Mouse (Mus musculus) neural tube, embryonic 13.5 days (tissue): ENCODE measurements at regions not wholly inside any gene's neighbourhood (a gene's known extent, or its start where the extent isn't known, plus 50 kb on each side); places are given as distances from the start of the nearest gene placed in this dataset.

Source experiments
- ATAC-seq: fragments of 200-750 bp; cut with Nextera tagmentation; 2 replicates; pipeline ENCODE4 v1.8.0; 2017; ENCODE audit warnings: low read depth, mild to moderate bottlenecking, moderate TSS enrichment, moderate library complexity
- H3K27ac ChIP-seq: fragments of 300-500 bp; sonication (generic); replicated peaks from 2 replicates; pipeline ENCODE4 v1.5.1; 2015; ENCODE audit warnings: moderate library complexity, mild to moderate bottlenecking, inconsistent platforms
- H3K27me3 ChIP-seq: fragments of 300-500 bp; sonication (generic); 2 replicates; pipeline ENCODE4 v1.6.1; 2015; ENCODE audit warnings: mild to moderate bottlenecking, inconsistent platforms
- H3K36me3 ChIP-seq: fragments of 300-500 bp; sonication (generic); 2 replicates; pipeline ENCODE4 v1.6.1; 2015; ENCODE audit warnings: mild to moderate bottlenecking, inconsistent platforms
- H3K4me1 ChIP-seq: fragments of 300-500 bp; sonication (generic); replicated peaks from 2 replicates; pipeline ENCODE4 v1.6.1; 2015; ENCODE audit warnings: inconsistent platforms
- H3K4me2 ChIP-seq: fragments of 300-500 bp; sonication (generic); 2 replicates; pipeline ENCODE4 v1.6.1; 2015; ENCODE audit warnings: inconsistent platforms, mild to moderate bottlenecking, moderate library complexity
- H3K4me3 ChIP-seq: fragments of 300-500 bp; sonication (generic); 2 replicates; pipeline ENCODE4 v1.5.1; 2015; ENCODE audit warnings: mild to moderate bottlenecking, inconsistent platforms
- H3K9ac ChIP-seq: fragments of 300-500 bp; sonication (generic); 2 replicates; pipeline ENCODE4 v1.6.1; 2015; ENCODE audit warnings: moderate library complexity, mild to moderate bottlenecking, inconsistent platforms
- H3K9me3 ChIP-seq: fragments of 300-500 bp; sonication (generic); 2 replicates; pipeline ENCODE4 v1.6.1; 2016; ENCODE audit warnings: inconsistent platforms
- WGBS: fragments of 180-500 bp; shearing (Covaris S2); methylation state at CpG from one replicate; pipeline ENCODE4 v1.1.7; 2015; 5-methylcytosine and 5-hydroxymethylcytosine counted together

- 0 out of 2 replicates have a peak overlapping the region, but pooled peaks have one; percentile 20 for H3K27ac ChIP-seq
- H3K9ac ChIP-seq: no peak overlapping the region
- 59% methylated on average over 6 of the region's 6 CpGs for WGBS
Observed at GRCm38 (mm10) chr8:100942680-100943427, 1526.6 kb upstream of the Cdh8 start.

DNA sequence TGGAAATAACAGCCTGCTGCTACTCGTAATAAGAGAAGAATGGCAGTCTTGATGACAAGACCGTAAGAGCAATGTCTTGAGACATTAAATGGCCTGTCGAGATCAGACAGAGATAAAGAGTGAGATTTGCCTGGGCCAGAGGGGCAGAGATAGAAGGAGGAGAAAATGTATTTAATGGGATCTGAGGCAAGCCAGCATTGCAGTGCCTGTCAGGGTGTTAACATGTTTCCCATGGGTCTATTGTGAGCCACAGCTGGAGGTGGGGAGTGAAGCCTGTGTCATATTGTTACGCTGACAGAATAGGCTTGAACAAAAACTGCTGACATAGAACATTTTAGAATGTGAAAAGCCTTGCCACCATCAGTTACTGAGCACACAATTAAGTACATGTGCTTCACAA, 1523.3 kb upstream of the Cdh8 start:
- no peaks in the 10 kb centered on the region for H3K9me3 ChIP-seq
- no peaks in the 10 kb centered on the region for H3K36me3 ChIP-seq
- 11% methylated on average over 4 of the region's 4 CpGs for WGBS
- H3K4me3 ChIP-seq: no peak overlapping the region
- no peak overlapping the region for H3K4me2 ChIP-seq
- ATAC-seq: no peak
- peaks cover 5% of the 10 kb centered on the region for H3K4me1 ChIP-seq
- H3K27ac ChIP-seq: no peak overlapping the region
- H3K27me3 ChIP-seq: no peaks in the 10 kb centered on the region
- no peak overlapping the region for H3K9ac ChIP-seq

More at GRCm38 (mm10) chr8:100942680-100943427, 1526.6 kb upstream of the Cdh8 start:
- Histone ChIP-seq H3K4me1 (peaks cover 5% of the 10 kb centered on the region), H3K9me3 (no peaks in the 10 kb centered on the region), H3K4me3 (no peak overlapping the region), H3K36me3 (no peaks in the 10 kb centered on the region), H3K27me3 (no peaks in the 10 kb centered on the region), H3K4me2 (no peak overlapping the region)
- peak; percentile 86 for ATAC-seq

GRCm38 (mm10) chr8:100890307-100890706, 1474.0 kb upstream of the Cdh8 start:
- H3K4me1 ChIP-seq: no peaks in the 10 kb centered on the region
- no peaks in the 10 kb centered on the region for H3K27me3 ChIP-seq
- no peak for ATAC-seq
- WGBS: 25% methylated on average over 3 of the region's 3 CpGs
- no peak overlapping the region for H3K4me2 ChIP-seq
- H3K27ac ChIP-seq: no peak overlapping the region
- H3K9ac ChIP-seq: no peak overlapping the region
- no peaks in the 10 kb centered on the region for H3K36me3 ChIP-seq
- H3K4me3 ChIP-seq: no peak overlapping the region
- no peaks in the 10 kb centered on the region for H3K9me3 ChIP-seq

DNA sequence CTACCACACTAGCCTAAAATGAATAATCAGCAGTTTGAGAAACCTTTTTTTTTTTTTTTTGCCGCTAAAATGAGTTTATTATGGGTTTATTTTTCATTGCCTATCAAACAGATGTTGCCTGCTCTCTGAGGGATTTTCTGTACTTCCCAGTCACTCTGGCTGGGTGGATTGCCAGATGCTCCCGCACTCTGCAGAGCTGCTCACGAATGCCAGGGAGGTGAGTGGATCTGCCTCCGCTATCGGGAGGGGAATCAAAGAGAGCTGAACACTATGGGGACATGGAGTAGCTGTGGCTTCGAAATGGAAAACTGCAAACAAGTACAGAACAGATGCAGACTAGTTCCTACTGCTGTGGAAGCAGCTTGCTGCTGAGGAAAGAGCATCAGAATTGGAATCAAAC, 1449.4 kb upstream of the Cdh8 start:
- ATAC-seq: peak; percentile 85
- H3K9me3 ChIP-seq: no peaks in the 10 kb centered on the region
- WGBS: 57% methylated on average over 6 of the region's 6 CpGs
- no peak overlapping the region for H3K9ac ChIP-seq
- H3K4me2 ChIP-seq: no peak overlapping the region
- no peak overlapping the region for H3K4me3 ChIP-seq
- peak overlapping the region; percentile 33; the same call in 1 of the 2 replicates for H3K27ac ChIP-seq
- H3K4me1 ChIP-seq: no peaks in the 10 kb centered on the region
- H3K27me3 ChIP-seq: no peaks in the 10 kb centered on the region
- H3K36me3 ChIP-seq: no peaks in the 10 kb centered on the region

DNA sequence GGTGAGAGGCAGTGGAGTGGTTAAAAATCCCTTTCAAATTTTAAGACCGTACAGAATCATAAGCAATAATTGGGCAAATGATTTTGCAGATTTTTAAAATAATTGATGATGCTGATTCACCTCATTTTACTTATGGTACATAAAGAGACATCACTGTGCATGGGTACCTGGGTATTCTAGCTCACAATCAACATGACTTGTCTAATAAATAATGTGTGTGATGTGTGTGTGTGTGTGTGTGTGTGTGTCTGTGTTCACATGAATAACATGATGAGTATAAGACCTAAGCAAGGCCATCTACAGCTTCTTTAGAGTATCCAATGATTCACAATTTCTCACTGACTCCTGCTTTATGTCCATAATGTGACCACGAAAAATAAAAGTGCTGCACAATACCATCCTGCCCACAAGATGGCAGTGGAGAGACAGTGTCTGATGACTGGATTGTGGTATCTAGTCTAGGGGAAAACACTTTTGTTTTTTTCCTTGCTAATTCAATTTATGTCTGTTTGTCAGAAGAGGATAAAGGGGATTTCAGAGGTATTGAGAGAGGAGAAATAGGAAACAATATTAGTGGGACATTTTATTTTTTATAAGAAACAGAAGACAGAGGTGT, 1434.7 kb upstream of the Cdh8 start:
- Histone ChIP-seq H3K4me3 (no peak overlapping the region), H3K4me2 (no peak overlapping the region), H3K36me3 (no peaks in the 10 kb centered on the region), H3K27ac (no peak overlapping the region), H3K27me3 (no peaks in the 10 kb centered on the region), H3K4me1 (no peaks in the 10 kb centered on the region), H3K9ac (no peak overlapping the region), H3K9me3 (no peaks in the 10 kb centered on the region)
- 47% methylated on average over 2 of the region's 2 CpGs for WGBS
- peak; percentile 43; the same call in 1 of the 2 replicates for ATAC-seq
